Comparison of ENCODE assay signal across 12 mouse cellular contexts in the genomic region with DNA sequence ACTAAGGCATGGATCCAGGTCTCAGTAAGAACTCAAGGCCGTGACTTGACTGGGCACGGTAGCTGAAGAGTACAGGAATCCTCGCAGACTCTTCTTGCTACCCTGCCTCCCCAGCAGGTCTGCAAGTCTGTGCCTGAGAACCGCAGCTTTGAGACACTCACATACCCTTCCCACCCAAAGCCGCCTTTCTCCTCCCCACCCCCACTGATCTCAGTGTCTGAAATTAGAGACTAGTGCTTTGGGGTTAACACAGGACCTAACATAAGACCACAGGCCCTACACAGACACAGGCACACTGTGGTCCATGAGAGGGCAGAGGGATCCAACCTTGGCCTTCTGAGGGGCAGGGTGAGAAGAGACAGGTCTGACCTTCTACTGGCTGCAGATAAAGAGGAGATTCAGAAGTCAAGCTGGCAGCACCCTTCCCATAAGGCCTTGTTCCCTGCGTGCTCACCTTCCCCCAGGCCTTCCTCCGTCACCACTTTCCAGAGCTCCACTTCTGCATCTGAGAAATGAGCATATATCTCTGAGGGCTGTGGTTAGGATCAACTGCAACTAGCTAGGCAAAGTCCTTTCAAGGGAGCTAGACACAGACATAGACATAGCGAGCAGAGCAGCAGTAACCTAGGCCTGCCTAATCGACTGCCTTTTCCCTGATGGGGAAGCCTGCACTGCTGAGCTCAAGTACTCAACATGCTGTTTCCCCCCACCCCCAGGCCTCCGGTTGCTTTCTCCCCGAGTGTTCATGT. TPM values are rescaled to one million over a fixed set of nuclear protein-coding genes. Genes with fewer than 3 reads are reported as not detected.
A peak's percentile ranks its signal among the peaks of the same experiment; 100 is the strongest.
DNase-seq lines count a peak whose midpoint lies in the region; ATAC-seq and TF ChIP-seq lines count a peak whose summit lies in the region.
"Had no signal": no experiment of that assay in that cellular context is flagged by ENCODE, and none has a peak within 500 bp of the region (broad histone marks: within the 10 kb centered on the region; RNA-seq: fewer than 3 reads in every experiment).

No protein-coding gene starts in this region.

- H3K27me3 ChIP-seq in heart, embryonic 14.5 days (ENCODE audit: control insufficient read depth, insufficient read depth, low read length), result no peaks in the 10 kb centered on the region
- H3K27me3 ChIP-seq in spleen, adult 2 months (ENCODE audit: control insufficient read depth, insufficient read depth, low read length), result no peaks in the 10 kb centered on the region
- H3K27me3 ChIP-seq: hindbrain, embryonic 15.5 days had no signal

- peaks cover 8 to 12% of the 10 kb centered on the region in 2 experiments for H3K4me1 ChIP-seq in heart, embryonic 14.5 days (ENCODE audit: control insufficient read depth in 2 of 2, insufficient read depth in 2 of 2, low read length in 2 of 2)
- H3K4me1 ChIP-seq in spleen, adult 2 months (ENCODE audit: control insufficient read depth, insufficient read depth, insufficient read length), result peaks cover 18% of the 10 kb centered on the region; the same call in 1 of the 2 replicates
- H3K4me1 ChIP-seq in lung, adult 2 months (ENCODE audit: control insufficient read depth, insufficient read depth, low read length), result no peaks in the 10 kb centered on the region
- H3K4me1 ChIP-seq: hindbrain, embryonic 15.5 days had no signal

- DNase-seq in heart, postnatal 4 days, result no peak
- DNase-seq in spleen, adult 2 months (ENCODE audit: low read depth in 1 of 2, low spot score in 2 of 2), result no peak
- no peak for DNase-seq in spleen, adult 18-20 months
- no peak for DNase-seq in layer of hippocampus, adult 11-12 months (ENCODE audit: low spot score)
- DNase-seq in layer of hippocampus, adult 9-11 months, result no peak
- DNase-seq in lung, adult 2 months, result no peak
- DNase-seq: cerebellum, postnatal 25 days had no signal

- peak overlapping the region; percentile 0 to 18; a peak in 2 of 4 replicates for H3K27ac ChIP-seq in heart, embryonic 14.5 days (replicated peaks in 1 of 2; ENCODE audit: control insufficient read depth in 1 of 2, insufficient read depth in 1 of 2, low read depth in 2 of 2, low read length in 2 of 2)
- peak overlapping the region; percentile 83 for H3K27ac ChIP-seq in spleen, adult 2 months (ENCODE audit: insufficient read depth, low read length)
- peak overlapping the region; percentile 93 for H3K27ac ChIP-seq in macrophage
- H3K27ac ChIP-seq: hindbrain, embryonic 15.5 days; stomach, postnatal 0 days had no signal

- H3K4me3 ChIP-seq in heart, embryonic 14.5 days (ENCODE audit: control insufficient read depth in 1 of 2, insufficient read depth in 1 of 2, low read depth in 1 of 2, low read length in 2 of 2), result no peak overlapping the region
- H3K4me3 ChIP-seq in spleen, adult 2 months (ENCODE audit: extremely low read depth, insufficient read depth, insufficient read length), result no peak overlapping the region
- H3K4me3 ChIP-seq in macrophage (ENCODE audit: inconsistent target), result no peak overlapping the region
- H3K4me3 ChIP-seq in lung, adult 2 months (replicated peaks; ENCODE audit: extremely low read depth, low read depth, low read length), result no peak overlapping the region
- H3K4me3 ChIP-seq: hindbrain, embryonic 15.5 days had no signal

- no peak for TF ChIP-seq POLR2A in spleen, adult 2 months (IDR thresholded peaks at IDR 0.05; ENCODE audit: low read depth, low read length)
- no peak for TF ChIP-seq POLR2A in lung, adult 2 months (IDR thresholded peaks at IDR 0.05; ENCODE audit: borderline replicate concordance, extremely low read depth, low read depth, low read length)

- TF ChIP-seq CTCF in spleen, adult 2 months (IDR thresholded peaks at IDR 0.05; ENCODE audit: extremely low read depth, insufficient read depth, insufficient read length, insufficient replicate concordance), result no peak
- no peak for TF ChIP-seq CTCF in lung, adult 2 months (IDR thresholded peaks at IDR 0.05; ENCODE audit: insufficient read depth, low read length)

- no peak overlapping the region for H3K9ac ChIP-seq in heart, embryonic 14.5 days (ENCODE audit: low read length)
- H3K9ac ChIP-seq: hindbrain, embryonic 15.5 days had no signal

- 74% methylated on average over 11 of the region's 11 CpGs for WGBS in heart, embryonic 14.5 days
- WGBS in spleen, adult 2 months, result 39% methylated on average over 11 of the region's 11 CpGs
- WGBS in macrophage (ENCODE audit: missing documents), result 52% methylated on average over 11 of the region's 11 CpGs
- WGBS in lung, adult 2 months, result 69% methylated on average over 11 of the region's 11 CpGs

- no peaks in the 10 kb centered on the region for H3K9me3 ChIP-seq in heart, embryonic 14.5 days (ENCODE audit: control insufficient read depth, low read length)
- H3K9me3 ChIP-seq: hindbrain, embryonic 15.5 days had no signal

- no peaks in the 10 kb centered on the region for H3K36me3 ChIP-seq in heart, embryonic 14.5 days (ENCODE audit: control insufficient read depth, insufficient read depth, low read length)
- no peaks in the 10 kb centered on the region for H3K36me3 ChIP-seq in spleen, adult 2 months (ENCODE audit: control insufficient read depth, insufficient read depth, low read length)
- H3K36me3 ChIP-seq in macrophage (ENCODE audit: inconsistent target), result no peaks in the 10 kb centered on the region
- H3K36me3 ChIP-seq: hindbrain, embryonic 15.5 days had no signal

- no peak overlapping the region for H3K4me2 ChIP-seq in heart, embryonic 14.5 days (ENCODE audit: low read length)
- H3K4me2 ChIP-seq: hindbrain, embryonic 15.5 days had no signal

- ATAC-seq in heart, embryonic 14.5 days (ENCODE audit: insufficient number of reproducible peaks, insufficient read depth, low FRiP score, low read depth), result no peak
- ATAC-seq: forebrain, embryonic 16.5 days had no signal

- H3K79me2 ChIP-seq in macrophage (ENCODE audit: inconsistent target), result no peaks in the 10 kb centered on the region

RNA-seq across cellular contexts. Expression of a gene that starts 26.3 kb away (rescaled TPM):
- polyA plus RNA-seq in heart, embryonic 14.5 days (2014; fragmentation: Nextera tagmentation; extraction: Ambion mirVana), result 1.2 and 1.4 TPM in 2 replicates
- under 1 TPM; 0.54 to 0.88 TPM for total RNA-seq in heart, postnatal 4 days (2021)
- polyA plus RNA-seq in spleen, adult 2 months (2012; rRNA removed), result 21.3 and 28.4 TPM in 2 replicates
- 100 to 1,000 TPM in 22 of 26 experiments, 10 to 100 TPM in 4; 65.8 to 335 (median 180) TPM for total RNA-seq in macrophage (2018; cell fraction: chromatin; rRNA removed)
- 10 to 100 TPM; 16.6 to 45.8 (median 27.9) TPM for total RNA-seq in macrophage (2018; cell fraction: cytosol; rRNA removed)
- 100 to 1,000 TPM in 25 of 26 experiments, 10 to 100 TPM in 1; 97.8 to 265 (median 186) TPM for total RNA-seq in macrophage (2018; cell fraction: nucleus; rRNA removed)
- polyA plus RNA-seq in macrophage (2018), result 21.9 to 32.0 TPM (median 29.3 TPM) in 3 replicates
- polyA plus RNA-seq in lung, adult 2 months (2012; rRNA removed), result 3.0 and 3.6 TPM in 2 replicates

RNA-seq across cellular contexts. Expression of a gene that starts 41.1 kb away (rescaled TPM):
- 39.7 and 41.4 TPM in 2 replicates for polyA plus RNA-seq in heart, embryonic 14.5 days (2014; fragmentation: Nextera tagmentation; extraction: Ambion mirVana)
- total RNA-seq in heart, postnatal 4 days (2021), result 100 to 1,000 TPM in 1 of 2 experiments, 10 to 100 TPM in 1; 90.7 to 102 TPM
- polyA plus RNA-seq in spleen, adult 2 months (2012; rRNA removed), result 24.1 and 25.0 TPM in 2 replicates
- 100 to 1,000 TPM in 2 of 26 experiments, 10 to 100 TPM in 24; 33.9 to 109 (median 74.3) TPM for total RNA-seq in macrophage (2018; cell fraction: chromatin; rRNA removed)
- total RNA-seq in macrophage (2018; cell fraction: cytosol; rRNA removed), result 100 to 1,000 TPM in 25 of 26 experiments, 10 to 100 TPM in 1; 99.5 to 166 (median 146) TPM
- total RNA-seq in macrophage (2018; cell fraction: nucleus; rRNA removed), result 100 to 1,000 TPM in 15 of 26 experiments, 10 to 100 TPM in 11; 65.3 to 172 (median 109) TPM
- polyA plus RNA-seq in macrophage (2018), result 120 to 143 TPM (median 143 TPM) in 3 replicates
- 43.8 and 48.3 TPM in 2 replicates for polyA plus RNA-seq in lung, adult 2 months (2012; rRNA removed)

Comparison
In these comparisons a context has a peak if more than half of its experiments do, and no peak if none do; other contexts are left out.
1. H3K27ac ChIP-seq: peak in every context shown above with its lines; median percentile 93 in macrophage; 83 in spleen, adult 2 months; 9 in heart, embryonic 14.5 days.